8 mouse cellular contexts compared by ENCODE assay signal in genomic region chr11:5836126-5836525, GRCm38 (mm10). TPM values are rescaled to one million over a fixed set of nuclear protein-coding genes. Genes with fewer than 3 reads are reported as not detected.
DNase-seq lines count a peak whose midpoint lies in the region; ATAC-seq lines count a peak whose summit lies in the region.

No protein-coding gene starts in this region.

- peaks cover 12% of the 10 kb centered on the region for H3K36me3 ChIP-seq in midbrain, embryonic 14.5 days (ENCODE audit: control insufficient read depth, insufficient read depth, low read length)
- H3K36me3 ChIP-seq in midbrain, embryonic 10.5 days = peaks cover 44% of the 10 kb centered on the region
- peaks cover 3% of the 10 kb centered on the region; the same call in 1 of the 2 replicates for H3K36me3 ChIP-seq in splenic B cell, adult 2 months (ENCODE audit: control insufficient read depth, insufficient read depth, low read length, poor library complexity, severe bottlenecking)

- no peak overlapping the region for H3K4me2 ChIP-seq in midbrain, embryonic 14.5 days (ENCODE audit: low read length)

- no peak overlapping the region for H3K4me3 ChIP-seq in midbrain, embryonic 14.5 days (replicated peaks; ENCODE audit: low read depth, low read length)
- no peak overlapping the region for H3K4me3 ChIP-seq in midbrain, embryonic 10.5 days

- 50% methylated on average over 1 of the region's 1 CpGs for WGBS in midbrain, embryonic 14.5 days
- WGBS in midbrain, embryonic 10.5 days = 39% methylated on average over 1 of the region's 1 CpGs

- H3K9me3 ChIP-seq in midbrain, embryonic 14.5 days (ENCODE audit: control insufficient read depth, low read length) = no peaks in the 10 kb centered on the region
- H3K9me3 ChIP-seq in midbrain, embryonic 10.5 days (replicated peaks) = no peaks in the 10 kb centered on the region

- peaks cover 8% of the 10 kb centered on the region; the same call in 1 of the 2 replicates for H3K4me1 ChIP-seq in midbrain, embryonic 14.5 days (ENCODE audit: control insufficient read depth, insufficient read depth, low read length)
- peaks cover 15% of the 10 kb centered on the region for H3K4me1 ChIP-seq in midbrain, embryonic 10.5 days

- no peak overlapping the region for H3K9ac ChIP-seq in midbrain, embryonic 14.5 days (replicated peaks; ENCODE audit: low read length)

- ATAC-seq in midbrain, embryonic 14.5 days (ENCODE audit: low FRiP score, low TSS enrichment) = 0 out of 2 replicates have a peak, but pooled peaks have one; percentile 8

- peak; percentile 93 for DNase-seq in heart, adult 11 months
- no peak for DNase-seq in heart, postnatal 36 days
- DNase-seq in midbrain, embryonic 14.5 days = peak; percentile 44
- DNase-seq in midbrain, embryonic 10.5 days (ENCODE audit: low spot score) = no peak
- peak; percentile 75 to 83 for DNase-seq in cerebellum, postnatal 10 days
- peak; percentile 47 for DNase-seq in splenic B cell, adult 2 months (ENCODE audit: low read depth, low spot score)
- no peak for DNase-seq in frontal cortex, postnatal 10 days (ENCODE audit: low spot score in 2 of 2)
- no peak for DNase-seq in gastrocnemius, postnatal 36 days

- intact Hi-C loops in heart, postnatal 36 days (cut with DNase I) = loop anchor here (2.0 to 5.0 kb wide), 2 partner anchors 41 to 49 kb away; partner anchors contain the start of gene Dbnl
- intact Hi-C loops in gastrocnemius, postnatal 36 days (cut with DNase I) = loop anchor here (2.0 to 5.0 kb wide), 3 partner anchors 35 to 51 kb away; partner anchors contain the start of gene Pold2

- H3K27me3 ChIP-seq in midbrain, embryonic 14.5 days (ENCODE audit: control insufficient read depth, insufficient read depth, low read length) = no peaks in the 10 kb centered on the region
- H3K27me3 ChIP-seq in midbrain, embryonic 10.5 days (ENCODE audit: low read depth, poor library complexity, severe bottlenecking) = no peaks in the 10 kb centered on the region
- H3K27me3 ChIP-seq in splenic B cell, adult 2 months (ENCODE audit: control insufficient read depth, insufficient read depth, low read length, poor library complexity, severe bottlenecking) = no peaks in the 10 kb centered on the region

- H3K27ac ChIP-seq in midbrain, embryonic 14.5 days (replicated peaks; ENCODE audit: low read depth, low read length) = no peak overlapping the region
- H3K27ac ChIP-seq in midbrain, embryonic 10.5 days (replicated peaks) = no peak overlapping the region

RNA-seq across cellular contexts. Expression of gene Polm, which starts 1.7 kb away (rescaled TPM):
- total RNA-seq in heart, postnatal 36 days (2021) = 1 to 10 TPM; 2.7 to 3.1 TPM
- 4.9 and 5.2 TPM in 2 replicates for polyA plus RNA-seq in midbrain, embryonic 14.5 days (2014; fragmentation: Nextera tagmentation; extraction: Ambion mirVana)
- 9.8 and 10.8 TPM in 2 replicates for polyA plus RNA-seq in midbrain, embryonic 10.5 days (2016; fragmentation: Nextera tagmentation; extraction: Ambion mirVana)
- total RNA-seq in gastrocnemius, postnatal 36 days (2021) = 1 to 10 TPM; 1.9 to 2.3 TPM

RNA-seq across cellular contexts. Expression of gene Aebp1, which starts 25.6 kb away (rescaled TPM):
- 10 to 100 TPM; 17.3 to 27.3 TPM for total RNA-seq in heart, postnatal 36 days (2021)
- polyA plus RNA-seq in midbrain, embryonic 14.5 days (2014; fragmentation: Nextera tagmentation; extraction: Ambion mirVana) = 0.23 and 8.5 TPM in 2 replicates
- 8.1 and 13.5 TPM in 2 replicates for polyA plus RNA-seq in midbrain, embryonic 10.5 days (2016; fragmentation: Nextera tagmentation; extraction: Ambion mirVana)
- 10 to 100 TPM; 28.2 to 55.2 TPM for total RNA-seq in gastrocnemius, postnatal 36 days (2021)

RNA-seq across cellular contexts. Expression of gene Pgam2, which starts 32.6 kb away (rescaled TPM):
- total RNA-seq in heart, postnatal 36 days (2021) = 100 to 1,000 TPM; 793 to 969 TPM
- polyA plus RNA-seq in midbrain, embryonic 14.5 days (2014; fragmentation: Nextera tagmentation; extraction: Ambion mirVana) = 2.1 and 2.3 TPM in 2 replicates
- polyA plus RNA-seq in midbrain, embryonic 10.5 days (2016; fragmentation: Nextera tagmentation; extraction: Ambion mirVana) = 2.5 and 5.5 TPM in 2 replicates
- total RNA-seq in gastrocnemius, postnatal 36 days (2021) = 1,000 to 10,000 TPM; 3,227 to 4,326 TPM

RNA-seq across cellular contexts. Expression of gene Pold2, which starts 42.0 kb away (rescaled TPM):
- total RNA-seq in heart, postnatal 36 days (2021) = 10 to 100 TPM; 36.1 to 38.7 TPM
- polyA plus RNA-seq in midbrain, embryonic 14.5 days (2014; fragmentation: Nextera tagmentation; extraction: Ambion mirVana) = 42.5 and 46.6 TPM in 2 replicates
- polyA plus RNA-seq in midbrain, embryonic 10.5 days (2016; fragmentation: Nextera tagmentation; extraction: Ambion mirVana) = 148 and 160 TPM in 2 replicates
- total RNA-seq in gastrocnemius, postnatal 36 days (2021) = 10 to 100 TPM; 34.5 to 37.1 TPM

RNA-seq across cellular contexts. Expression of gene Dbnl, which starts 47.8 kb away (rescaled TPM):
- 10 to 100 TPM; 27.5 to 30.3 TPM for total RNA-seq in heart, postnatal 36 days (2021)
- 145 and 148 TPM in 2 replicates for polyA plus RNA-seq in midbrain, embryonic 14.5 days (2014; fragmentation: Nextera tagmentation; extraction: Ambion mirVana)
- polyA plus RNA-seq in midbrain, embryonic 10.5 days (2016; fragmentation: Nextera tagmentation; extraction: Ambion mirVana) = 142 and 159 TPM in 2 replicates
- total RNA-seq in gastrocnemius, postnatal 36 days (2021) = 10 to 100 TPM; 10.7 to 11.2 TPM

Comparison
In these comparisons a context has a peak if more than half of its experiments do, and no peak if none do; other contexts are left out.
1. DNase-seq: peak in heart, adult 11 months (single experiment), midbrain, embryonic 14.5 days (single experiment), cerebellum, postnatal 10 days (2 of 2) and splenic B cell, adult 2 months (single experiment); none in heart, postnatal 36 days (0 of 2), midbrain, embryonic 10.5 days (single experiment), frontal cortex, postnatal 10 days (0 of 2) and gastrocnemius, postnatal 36 days (0 of 2).